ENCODE assay signal across 20 mouse cellular contexts in the genomic region with DNA sequence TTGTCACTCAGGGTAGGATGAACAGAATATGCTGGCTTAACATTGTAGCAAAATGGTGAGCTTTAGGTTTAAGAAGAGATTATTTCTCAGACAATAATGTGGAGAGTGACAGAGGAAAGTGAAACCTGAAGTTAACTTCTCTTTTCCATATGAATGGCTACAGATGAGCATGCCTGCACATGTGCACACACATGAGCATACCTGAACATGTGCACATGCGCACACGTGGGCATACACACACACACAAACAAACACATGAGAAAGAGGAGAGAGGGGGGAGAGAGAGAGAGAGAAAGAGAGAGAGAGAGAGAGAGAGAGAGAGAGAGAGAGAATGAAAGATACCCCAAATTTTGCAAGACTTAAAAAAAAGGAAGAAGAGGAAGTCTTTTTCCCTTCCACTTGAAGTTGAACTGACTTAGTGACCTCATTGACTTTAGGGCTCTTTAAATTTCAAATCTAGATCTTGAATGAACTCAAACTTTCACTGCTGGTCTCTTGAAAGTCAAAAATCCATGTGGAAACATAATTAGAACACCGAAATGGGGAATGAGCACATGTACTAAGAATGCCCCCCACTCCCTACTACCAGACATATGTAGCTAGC.
DNase-seq lines count a peak whose midpoint lies in the region; ATAC-seq and TF ChIP-seq lines count a peak whose summit lies in the region.
"Had no signal": no experiment of that assay in that cellular context is flagged by ENCODE, and none has a peak within 500 bp of the region (broad histone marks: within the 10 kb centered on the region; RNA-seq: fewer than 3 reads in every experiment).

No protein-coding gene starts in this region.

- 71% methylated on average over 3 of the region's 3 CpGs for WGBS in macrophage (ENCODE audit: missing documents)
- WGBS in heart, embryonic 10.5 days: 86% methylated on average over 3 of the region's 3 CpGs

- H3K27me3 ChIP-seq in heart, embryonic 10.5 days (ENCODE audit: insufficient read depth, poor library complexity, severe bottlenecking): no peaks in the 10 kb centered on the region
- H3K27me3 ChIP-seq: embryonic facial prominence, embryonic 15.5 days; heart, embryonic 13.5 days; intestine, embryonic 15.5 days had no signal

- H3K4me1 ChIP-seq in bone marrow macrophage, adult 2 months (ENCODE audit: control insufficient read depth, insufficient read depth, low read length): peaks cover 20% of the 10 kb centered on the region
- H3K4me1 ChIP-seq in heart, embryonic 10.5 days: no peaks in the 10 kb centered on the region
- H3K4me1 ChIP-seq: embryonic facial prominence, embryonic 15.5 days; forebrain, embryonic 10.5 days; heart, embryonic 13.5 days; intestine, embryonic 15.5 days had no signal

- H3K79me2 ChIP-seq in macrophage (ENCODE audit: inconsistent target): no peaks in the 10 kb centered on the region

- H3K27ac ChIP-seq in bone marrow macrophage, adult 2 months (ENCODE audit: insufficient read depth, low read depth, low read length): peak overlapping the region; percentile 49
- peak overlapping the region; percentile 8; the same call in 1 of the 2 replicates for H3K27ac ChIP-seq in macrophage
- H3K27ac ChIP-seq in heart, embryonic 10.5 days: no peak overlapping the region
- H3K27ac ChIP-seq: embryonic facial prominence, embryonic 15.5 days; forebrain, embryonic 10.5 days; heart, embryonic 13.5 days; hindbrain, embryonic 14.5 days; intestine, embryonic 15.5 days had no signal

- no peaks in the 10 kb centered on the region for H3K9me3 ChIP-seq in heart, embryonic 10.5 days
- H3K9me3 ChIP-seq: embryonic facial prominence, embryonic 15.5 days; forebrain, embryonic 10.5 days; heart, embryonic 13.5 days; intestine, embryonic 15.5 days had no signal

- no peaks in the 10 kb centered on the region for H3K36me3 ChIP-seq in macrophage (ENCODE audit: inconsistent target)
- no peaks in the 10 kb centered on the region for H3K36me3 ChIP-seq in heart, embryonic 10.5 days
- H3K36me3 ChIP-seq: embryonic facial prominence, embryonic 15.5 days; forebrain, embryonic 10.5 days; heart, embryonic 13.5 days; intestine, embryonic 15.5 days had no signal

- no peak for TF ChIP-seq CTCF in bone marrow macrophage, adult 2 months (IDR thresholded peaks at IDR 0.05; ENCODE audit: low read depth, low read length)

- peak; percentile 64 for DNase-seq in A20 (ENCODE audit: low read depth, low spot score)
- DNase-seq in cerebellum, postnatal 25 days: no peak
- no peak for DNase-seq in cerebellum, postnatal 36 days
- DNase-seq in heart, embryonic 10.5 days (ENCODE audit: low spot score): no peak
- DNase-seq: adrenal gland, postnatal 10 days; cerebellum, adult 11-12 months; cerebellum, adult 9-10 months; embryo, embryonic 11 days; gastrocnemius, postnatal 36 days; heart, postnatal 4 days had no signal

- H3K4me3 ChIP-seq in bone marrow macrophage, adult 2 months (ENCODE audit: insufficient read depth, low read length): no peak overlapping the region
- no peak overlapping the region for H3K4me3 ChIP-seq in macrophage (ENCODE audit: inconsistent target)
- H3K4me3 ChIP-seq in heart, embryonic 10.5 days: no peak overlapping the region
- H3K4me3 ChIP-seq: embryonic facial prominence, embryonic 15.5 days; erythroblast, embryonic 14.5 days; forebrain, embryonic 10.5 days; heart, embryonic 13.5 days; intestine, embryonic 15.5 days had no signal

- no peak for TF ChIP-seq POLR2A in bone marrow macrophage, adult 2 months (IDR thresholded peaks at IDR 0.05; ENCODE audit: borderline replicate concordance, low read depth, low read length)

- ATAC-seq in neutrophil, adult 5-6 weeks (ENCODE audit: extremely low read depth, insufficient number of reproducible peaks, low FRiP score, poor library complexity, severe bottlenecking): peak; percentile 76; the same call in 1 of the 2 replicates
- ATAC-seq: forebrain, embryonic 14.5 days; intestine, embryonic 15.5 days had no signal
